Mouse (Mus musculus) erythroblast, adult 5-6 weeks (primary cell): ENCODE measurements around the gene Scnn1a. TPM values are rescaled to one million over a fixed set of nuclear protein-coding genes. Genes with fewer than 3 reads are reported as not detected.
A peak's percentile ranks its signal among the peaks of the same experiment; 100 is the strongest.
"Not testable (repeated sequence)": the region's sequence is repeated elsewhere in the genome, so short reads cannot be mapped to it uniquely, and the experiment has no call there.

Experiments
- ATAC-seq: replicated peaks from 2 replicates; pipeline ENCODE4 v1.8.0; 2016; ENCODE audit warnings: moderate number of reproducible peaks, mild to moderate bottlenecking, moderate TSS enrichment, inconsistent platforms; ENCODE audit not compliant: poor library complexity, low FRiP score, severe bottlenecking
- total RNA-seq, 2 experiments: library from RNA; stranded (forward) in 1 of 2; stranded (reverse) in 1 of 2; fragments of 150-400 nt in 1 of 2; fragments of 200-764, 138-1000 nt in 1 of 2; gene quantifications; 2 replicates each; pipeline versions ENCODE4 v1.2.3 to v1.2.4; 2015 to 2017; ENCODE audit warnings: low replicate concordance in 2 of 2

The Scnn1a gene
- 4.6 and 7.9 TPM in 2 replicates for total RNA-seq (2015; ENCODE audit: low replicate concordance)
- total RNA-seq (2017; ENCODE audit: low replicate concordance) = not detected in 2 replicates

- no peak for ATAC-seq
These were observed at the start of gene Scnn1a for GRCm38 (mm10) chr6:125320323-125320722. TSS of gene Scnn1a (plus strand) at chr6:125320659.

DNA sequence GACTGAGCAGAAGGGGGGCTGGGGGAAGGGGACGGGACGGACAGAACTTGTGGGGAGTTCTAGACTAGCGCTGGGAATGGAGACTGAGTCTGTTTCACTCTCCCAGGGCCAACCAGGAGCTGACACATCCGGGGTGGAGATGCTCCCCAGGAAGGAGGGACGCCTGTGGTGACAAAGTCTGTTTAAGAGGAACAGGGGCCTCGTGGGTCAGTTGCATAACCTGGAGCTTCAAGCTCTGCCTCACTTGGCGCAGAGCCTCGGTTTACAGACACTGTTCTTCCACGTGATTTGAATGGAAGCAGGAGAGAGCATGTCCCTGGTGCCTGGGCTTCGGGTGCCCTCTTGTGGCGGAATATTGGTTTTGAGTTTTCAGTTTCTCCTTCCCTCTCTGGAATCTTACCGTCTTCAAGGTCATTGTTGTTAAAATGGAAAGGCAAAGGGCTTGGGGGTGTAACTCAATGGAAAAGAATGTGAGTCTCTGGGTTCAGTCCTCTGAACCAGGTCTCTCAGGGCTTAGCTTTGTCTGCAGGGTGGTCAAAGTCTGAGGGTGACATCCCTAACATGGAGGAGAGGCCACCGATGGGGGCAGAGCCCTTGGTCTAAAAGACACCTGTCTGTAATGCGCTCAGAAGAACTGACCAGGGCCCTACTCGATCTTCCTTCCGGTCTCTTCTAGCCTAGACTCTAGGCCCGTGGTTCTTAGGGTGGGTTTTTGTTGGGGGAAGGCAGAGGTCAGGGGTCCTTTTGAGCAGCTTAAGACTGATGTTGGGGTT lies 48.8 kb upstream of the Scnn1a start:
- ATAC-seq = peak; percentile 56

DNA sequence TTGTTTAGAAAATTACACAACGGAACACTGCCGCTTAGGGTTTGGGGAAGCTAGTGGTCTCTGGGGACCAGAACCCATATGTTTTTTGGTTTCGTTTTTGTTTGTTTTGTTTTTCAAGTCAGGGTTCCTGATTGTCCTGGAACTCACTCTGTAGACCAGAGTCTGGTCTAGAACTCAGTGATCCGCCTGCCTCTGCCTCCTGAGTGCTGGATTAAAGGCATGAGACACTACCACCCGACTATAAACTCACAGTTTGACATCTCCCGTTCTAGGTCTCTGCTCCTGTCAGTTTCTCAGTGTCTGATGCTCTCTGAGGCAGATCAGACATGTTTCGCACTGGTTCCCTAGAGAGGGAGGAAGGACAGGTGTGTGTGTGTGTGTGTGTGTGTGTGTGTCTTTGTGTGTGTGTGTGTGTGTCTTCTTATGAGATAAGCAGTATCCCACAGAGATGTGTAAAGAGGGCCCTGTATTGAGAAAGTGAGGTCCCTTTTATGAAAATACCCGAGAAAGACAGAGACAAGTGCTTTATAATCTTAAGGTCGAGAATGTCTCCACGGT lies 48.2 kb upstream of the Scnn1a start:
- ATAC-seq = no peak

DNA sequence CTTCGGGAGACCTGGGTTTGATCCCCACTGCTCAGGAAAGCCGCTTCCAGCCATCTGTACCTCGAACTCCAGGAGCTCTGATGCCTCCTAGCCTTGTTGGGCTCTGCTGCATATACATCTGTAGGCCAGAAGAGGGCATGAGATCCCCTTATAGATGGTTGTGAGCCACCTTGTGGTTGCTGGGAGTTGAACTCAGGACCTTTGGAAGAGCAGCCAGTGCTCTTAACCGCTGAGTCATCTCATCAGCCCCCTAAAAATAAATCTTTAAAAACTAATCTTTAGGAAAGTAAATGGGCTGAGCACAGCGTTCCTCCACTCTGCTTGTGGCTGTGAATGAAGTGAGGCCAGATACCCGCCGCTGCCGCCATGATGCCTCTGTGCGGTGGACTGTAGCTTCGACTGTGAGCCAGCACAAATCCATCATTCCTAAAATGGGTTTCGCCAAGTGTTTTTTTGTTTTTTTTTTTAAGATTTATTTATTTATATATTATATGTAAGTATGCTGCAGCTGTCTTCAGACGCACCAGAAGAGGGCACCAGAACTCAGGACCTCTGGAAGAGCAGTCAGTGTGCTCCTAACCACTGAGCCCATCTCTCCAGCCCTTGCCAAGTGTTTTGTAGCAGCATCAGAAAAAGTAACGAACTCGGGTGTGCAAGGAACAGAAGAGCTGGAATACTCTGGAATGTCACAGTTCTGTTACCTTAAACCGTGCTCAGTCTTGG lies 45.5 kb upstream of the Scnn1a start:
- no peak for ATAC-seq

GRCm38 (mm10) chr6:125279729-125280128 lies 40.7 kb upstream of the Scnn1a start:
- ATAC-seq = no peak

- not testable (repeated sequence) for ATAC-seq
These were observed 37.7 kb upstream of the Scnn1a start for GRCm38 (mm10) chr6:125282721-125283120.

DNA sequence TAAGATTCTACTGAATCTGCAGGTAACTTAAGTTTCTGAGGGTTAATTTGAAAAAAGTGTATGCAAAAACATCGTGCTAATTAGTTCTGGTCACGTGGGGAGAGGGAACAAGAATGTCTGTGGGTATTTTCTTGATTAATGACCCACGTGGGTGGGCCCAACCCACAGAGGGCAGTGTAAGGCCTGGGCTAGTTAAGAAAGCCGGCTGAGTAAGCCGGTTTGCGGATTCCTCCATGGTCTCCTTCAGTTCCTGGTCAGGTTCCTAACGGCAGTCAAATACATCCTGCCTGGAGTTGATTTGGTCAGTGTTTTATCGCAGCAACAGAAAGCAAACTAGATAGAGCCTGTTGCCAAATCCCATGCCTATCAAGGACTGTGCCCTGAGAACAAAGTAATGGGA lies 36.2 kb upstream of the Scnn1a start:
- no peak for ATAC-seq

DNA sequence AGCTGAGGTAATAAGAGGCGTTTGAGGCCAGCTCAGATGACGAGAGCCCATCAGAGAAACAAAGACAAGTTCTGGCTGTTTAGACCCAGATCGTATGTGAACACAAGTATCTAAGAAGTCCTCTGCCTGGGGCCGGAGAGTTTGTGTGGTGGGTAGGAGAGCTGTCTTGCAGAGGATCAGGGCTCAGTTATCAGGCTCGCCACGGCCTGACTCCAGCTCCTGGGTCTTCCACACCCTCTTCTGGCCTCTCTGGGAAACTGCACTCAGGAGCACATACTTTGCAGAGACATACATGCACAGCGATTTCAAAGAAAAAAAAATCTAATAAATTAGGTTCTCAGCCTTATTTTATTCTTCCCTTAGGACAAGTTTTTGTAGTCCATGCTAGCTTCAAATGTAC lies 35.7 kb upstream of the Scnn1a start:
- no peak for ATAC-seq

DNA sequence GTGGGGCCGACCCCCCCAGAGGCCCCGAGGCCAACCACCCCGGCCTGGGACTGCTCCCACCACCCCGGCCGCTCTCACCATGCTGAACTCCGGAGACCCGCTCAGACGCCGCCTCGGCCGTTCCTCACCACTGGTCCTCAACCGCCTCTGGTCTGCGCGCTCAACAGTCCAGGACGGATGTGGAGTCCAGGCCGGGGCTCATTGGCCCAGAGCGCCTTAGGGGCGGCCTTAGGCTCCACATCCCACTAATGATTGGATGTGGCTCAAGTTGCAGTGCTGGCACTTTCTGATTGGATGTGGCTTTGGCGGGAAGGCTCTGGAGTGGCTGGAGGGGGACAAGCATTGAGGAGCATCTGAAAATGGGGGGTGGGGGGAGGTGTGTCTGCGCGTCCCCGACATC lies 34.6 kb upstream of the Scnn1a start, which contains the start of gene Tuba3a:
TSS of gene Tuba3a (minus strand) at position 153 of the 400 bp plus-strand sequence.
- ATAC-seq = no peak

GRCm38 (mm10) chr6:125286944-125287343 lies 33.5 kb upstream of the Scnn1a start:
- ATAC-seq = no peak

DNA sequence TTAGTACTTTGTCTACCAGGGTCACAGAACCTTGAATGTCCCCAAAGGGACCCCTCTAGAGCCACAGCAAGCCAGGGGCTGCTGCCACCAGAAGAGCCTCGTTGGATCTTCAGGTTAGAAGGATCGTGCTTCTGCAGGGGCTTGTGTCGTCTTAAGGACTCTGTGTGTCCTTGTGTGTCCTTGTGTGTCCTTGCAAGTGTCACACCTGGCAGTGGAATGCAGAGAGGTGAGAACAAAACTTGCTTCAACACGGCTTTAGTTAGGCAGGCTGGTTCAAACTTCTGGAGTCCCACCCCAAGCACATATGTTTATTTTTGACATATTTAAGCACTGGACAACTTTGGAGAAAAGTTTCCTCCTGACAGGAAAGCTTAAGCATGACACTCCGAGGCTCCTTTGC lies 31.7 kb upstream of the Scnn1a start:
- ATAC-seq = no peak

DNA sequence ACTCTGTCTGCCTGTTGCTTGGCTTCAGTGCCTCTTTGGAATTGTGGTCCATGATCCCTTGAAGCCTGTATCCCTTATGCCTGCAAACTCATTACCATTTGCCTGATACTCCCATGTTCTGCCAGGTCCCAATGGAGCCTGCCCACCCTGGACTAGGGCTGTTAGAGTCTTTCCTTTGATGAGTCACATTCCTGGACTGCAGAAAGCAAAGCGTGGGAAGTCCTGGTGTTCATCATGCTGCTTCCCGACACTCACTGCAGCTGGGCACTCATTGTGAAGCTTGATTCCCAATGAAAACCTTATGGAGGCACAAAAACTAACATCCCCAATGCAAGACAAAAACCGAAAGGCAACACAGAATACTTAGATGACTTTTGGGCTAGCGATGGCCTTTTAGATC lies 29.1 kb upstream of the Scnn1a start:
- no peak for ATAC-seq

DNA sequence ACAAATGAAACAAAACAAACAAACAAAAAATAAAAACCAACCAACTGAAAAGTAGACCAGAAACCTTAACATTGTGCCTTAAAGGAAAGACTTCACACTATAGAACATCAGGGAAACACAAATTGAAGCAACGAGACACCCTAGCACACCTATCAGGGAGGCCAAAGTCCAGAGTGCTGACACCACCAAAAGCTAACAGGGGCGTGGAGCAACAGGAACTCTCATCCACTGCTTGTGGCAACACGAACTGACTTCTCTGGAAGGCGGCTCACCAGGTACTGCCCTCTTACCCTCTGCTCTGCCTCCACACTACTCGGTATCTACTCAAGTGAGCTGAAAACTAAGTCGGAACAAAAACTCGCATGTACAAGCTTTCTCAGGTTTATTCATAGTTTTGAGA lies 28.2 kb upstream of the Scnn1a start:
- ATAC-seq = no peak

DNA sequence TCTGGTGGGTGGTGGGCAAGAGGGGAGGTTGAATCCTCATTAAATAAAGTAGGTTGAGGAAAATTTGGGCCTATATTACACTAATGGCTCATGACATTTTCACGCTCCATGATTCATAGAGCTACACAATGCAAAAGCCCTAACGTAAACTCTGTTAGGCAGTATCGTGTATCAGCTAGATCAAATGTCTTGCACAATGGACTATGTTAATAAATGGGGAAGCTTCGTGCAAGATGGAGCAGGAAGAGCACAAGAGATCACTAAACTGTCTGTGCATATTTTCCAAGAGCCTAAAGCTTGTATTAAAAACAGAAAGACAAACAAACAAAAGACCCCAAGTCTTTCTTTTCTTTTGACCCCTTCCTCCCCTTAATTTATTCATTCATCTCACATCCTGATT lies 26.4 kb upstream of the Scnn1a start:
- ATAC-seq = no peak

- no peak for ATAC-seq
These were observed 23.2 kb upstream of the Scnn1a start for GRCm38 (mm10) chr6:125297149-125297820.

DNA sequence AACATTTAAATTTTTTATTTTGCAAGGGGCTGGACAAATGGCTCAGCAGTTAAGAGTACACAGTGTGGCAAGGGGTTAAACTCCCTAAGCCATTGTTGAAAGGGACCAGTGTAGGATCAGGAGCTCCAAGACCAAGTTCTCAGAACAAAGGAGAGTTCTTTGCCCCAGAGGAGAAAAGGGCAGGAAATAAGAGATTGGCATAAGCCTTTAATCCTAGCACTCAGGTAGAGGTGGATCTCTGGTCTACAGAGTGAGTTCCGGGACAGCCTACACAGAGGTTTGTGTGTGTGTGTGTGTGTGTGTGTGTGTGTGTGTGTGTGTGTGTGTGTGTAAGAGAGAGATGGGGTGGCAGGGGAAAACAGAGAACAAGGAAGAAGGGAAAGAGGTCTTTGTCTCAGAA lies 19.5 kb upstream of the Scnn1a start:
- ATAC-seq = no peak

DNA sequence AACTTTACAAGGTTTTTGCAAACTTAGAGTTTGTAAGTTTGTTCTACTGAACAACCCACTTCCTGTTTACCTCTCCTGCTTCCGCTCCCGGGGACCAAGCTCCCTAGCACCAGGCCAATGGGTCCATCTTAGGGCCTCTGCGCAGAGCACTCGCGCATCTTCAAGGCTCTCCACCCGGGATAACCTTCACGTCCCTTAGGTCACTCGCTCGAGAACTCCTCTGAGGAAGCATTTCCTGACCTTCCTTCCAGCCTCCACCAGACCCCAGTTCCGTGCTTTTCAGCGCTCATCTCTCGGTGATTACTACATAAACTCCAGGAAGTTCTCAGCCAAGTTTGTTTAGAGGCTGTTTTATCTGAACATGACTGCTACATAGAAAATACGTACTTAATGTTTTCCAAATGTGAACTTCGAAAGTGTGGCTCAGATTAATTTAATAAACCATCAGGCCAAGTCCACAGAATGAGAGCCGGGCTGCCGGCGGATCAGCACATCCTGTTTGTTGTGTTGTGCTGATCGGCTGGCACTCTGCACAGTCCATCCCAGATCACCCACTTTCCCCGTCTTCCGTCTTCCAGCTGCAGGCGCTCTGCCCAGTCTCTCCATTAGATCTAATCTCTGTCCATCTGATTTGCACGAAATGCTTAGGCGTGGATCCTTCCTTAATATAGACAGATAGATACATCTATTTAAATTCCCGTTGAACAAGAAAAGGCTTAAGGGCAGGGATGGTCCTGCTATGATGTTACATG lies 18.1 kb upstream of the Scnn1a start:
- no peak for ATAC-seq

DNA sequence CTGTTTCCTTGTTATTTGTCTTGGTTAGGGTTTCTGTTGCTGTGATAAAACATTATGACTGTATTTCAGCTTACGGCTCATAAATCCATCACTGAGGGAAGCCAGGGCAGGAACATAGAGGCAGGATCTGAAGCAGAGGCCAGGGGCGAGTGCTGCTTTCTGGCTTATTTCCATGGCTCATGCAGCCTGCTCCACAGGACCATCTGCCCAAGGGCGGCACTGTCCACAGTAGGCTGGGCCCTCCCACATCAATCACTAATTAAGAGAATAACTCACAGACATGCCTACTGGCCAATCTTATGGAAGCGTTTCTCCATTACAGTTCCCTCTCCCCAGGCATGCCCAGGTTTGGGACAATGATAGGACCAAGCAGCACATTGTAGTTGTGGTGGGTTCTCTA lies 17.2 kb upstream of the Scnn1a start:
- ATAC-seq = no peak

DNA sequence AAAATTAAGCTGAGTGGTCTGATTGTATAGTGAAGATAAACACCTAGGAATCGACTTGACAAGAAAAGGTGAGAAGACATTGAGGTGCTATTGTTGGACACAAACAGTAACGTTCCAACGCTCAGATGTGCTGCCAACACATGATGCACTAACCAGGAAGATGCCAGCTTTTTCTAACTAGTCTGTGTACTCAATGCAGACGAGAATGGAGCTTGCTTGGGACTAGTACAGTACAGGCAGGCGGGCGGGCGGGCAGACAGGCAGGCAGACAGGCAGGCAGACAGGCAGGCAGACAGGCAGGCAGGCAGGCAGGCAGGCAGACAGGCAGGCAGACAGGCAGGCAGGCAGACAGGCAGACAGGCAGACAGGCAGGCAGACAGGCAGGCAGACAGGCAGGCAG lies 16.1 kb upstream of the Scnn1a start:
- ATAC-seq = not testable (repeated sequence)

DNA sequence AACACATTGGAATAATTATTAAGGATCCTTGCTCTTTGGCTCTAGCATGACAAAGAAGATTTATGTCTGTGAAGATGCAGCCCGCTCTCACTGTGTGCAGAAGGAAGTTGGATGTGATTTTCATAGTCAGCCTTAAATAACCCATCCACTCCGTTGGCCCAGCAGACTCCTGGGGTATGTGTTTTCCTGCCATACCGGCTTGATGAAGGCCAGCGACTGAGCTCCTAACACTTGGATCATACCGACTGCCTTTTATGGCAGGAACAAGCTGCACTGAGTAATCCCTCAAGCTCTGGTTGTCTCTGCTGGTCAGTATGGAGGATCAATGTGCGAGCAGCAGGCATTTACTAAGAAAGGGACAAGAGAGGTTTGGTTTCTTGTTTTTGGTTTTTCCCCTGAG lies 15.0 kb upstream of the Scnn1a start:
- ATAC-seq = no peak
